Mouse (Mus musculus): ENCODE data around the gene Mfsd2a. TPM values are rescaled to one million over a fixed set of nuclear protein-coding genes. Genes with fewer than 3 reads are reported as not detected.

Mfsd2a gene
- polyA plus RNA-seq, 1 experiment = 0.93 TPM

- Histone ChIP-seq H3K4me1 (ENCODE audit: control insufficient read depth, insufficient read depth, low read length) (no peaks in the 10 kb centered on the region), H3K4me3 (ENCODE audit: low read depth, low read length) (no peak overlapping the region), H3K36me3 (ENCODE audit: control insufficient read depth, insufficient read depth, low read length, poor library complexity, severe bottlenecking) (no peaks in the 10 kb centered on the region), H3K27ac (ENCODE audit: insufficient read depth, low read length) (no peak overlapping the region), H3K27me3 (ENCODE audit: control insufficient read depth, insufficient read depth, low read length, poor library complexity, severe bottlenecking) (no peaks in the 10 kb centered on the region), H3K9ac (ENCODE audit: low read depth, poor library complexity, severe bottlenecking) (no peak overlapping the region), H3K9me3 (replicated peaks; ENCODE audit: control insufficient read depth, insufficient read depth, low read length, poor library complexity, severe bottlenecking) (no peaks in the 10 kb centered on the region)
- TF ChIP-seq POLR2A (IDR thresholded peaks at IDR 0.05; ENCODE audit: insufficient read depth, low read length) (no peak), CTCF (IDR thresholded peaks at IDR 0.05; ENCODE audit: low read depth, low read length) (no peak), EP300 (IDR thresholded peaks at IDR 0.05; ENCODE audit: insufficient read depth, low read depth, low read length) (no peak)
Measured at GRCm38 (mm10) chr4:122939048-122939796, 21.8 kb downstream of the Mfsd2a start.

DNA sequence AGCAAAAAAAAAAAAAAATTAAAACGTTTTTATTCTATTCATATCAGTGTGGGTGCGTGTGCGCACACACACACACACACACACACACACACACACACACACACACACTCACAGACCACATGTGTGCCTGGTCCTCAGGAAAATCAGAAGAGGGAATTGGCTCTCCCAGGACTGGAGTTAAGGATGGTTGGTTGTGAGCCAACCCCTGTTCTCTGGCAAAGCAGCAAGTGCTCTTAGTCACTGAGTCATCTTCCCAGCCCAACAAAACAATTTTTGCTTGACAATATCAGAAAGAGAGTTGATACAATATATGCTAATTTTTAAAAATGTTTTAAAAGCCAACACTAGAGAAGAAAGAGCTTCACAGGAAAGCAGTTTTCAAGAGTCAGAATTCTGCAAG, 23.5 kb downstream of the Mfsd2a start:
- Histone ChIP-seq H3K9me3 (replicated peaks; ENCODE audit: control insufficient read depth, insufficient read depth, low read length, poor library complexity, severe bottlenecking) (no peaks in the 10 kb centered on the region), H3K36me3 (ENCODE audit: control insufficient read depth, insufficient read depth, low read length, poor library complexity, severe bottlenecking) (no peaks in the 10 kb centered on the region), H3K9ac (ENCODE audit: low read depth, poor library complexity, severe bottlenecking) (no peak overlapping the region), H3K27me3 (ENCODE audit: control insufficient read depth, insufficient read depth, low read length, poor library complexity, severe bottlenecking) (no peaks in the 10 kb centered on the region), H3K4me1 (ENCODE audit: control insufficient read depth, insufficient read depth, low read length) (no peaks in the 10 kb centered on the region), H3K27ac (ENCODE audit: insufficient read depth, low read length) (no peak overlapping the region), H3K4me3 (ENCODE audit: low read depth, low read length) (no peak overlapping the region)
- TF ChIP-seq EP300 (IDR thresholded peaks at IDR 0.05; ENCODE audit: insufficient read depth, low read depth, low read length) (no peak), CTCF (IDR thresholded peaks at IDR 0.05; ENCODE audit: low read depth, low read length) (no peak), POLR2A (IDR thresholded peaks at IDR 0.05; ENCODE audit: insufficient read depth, low read length) (no peak)

DNA sequence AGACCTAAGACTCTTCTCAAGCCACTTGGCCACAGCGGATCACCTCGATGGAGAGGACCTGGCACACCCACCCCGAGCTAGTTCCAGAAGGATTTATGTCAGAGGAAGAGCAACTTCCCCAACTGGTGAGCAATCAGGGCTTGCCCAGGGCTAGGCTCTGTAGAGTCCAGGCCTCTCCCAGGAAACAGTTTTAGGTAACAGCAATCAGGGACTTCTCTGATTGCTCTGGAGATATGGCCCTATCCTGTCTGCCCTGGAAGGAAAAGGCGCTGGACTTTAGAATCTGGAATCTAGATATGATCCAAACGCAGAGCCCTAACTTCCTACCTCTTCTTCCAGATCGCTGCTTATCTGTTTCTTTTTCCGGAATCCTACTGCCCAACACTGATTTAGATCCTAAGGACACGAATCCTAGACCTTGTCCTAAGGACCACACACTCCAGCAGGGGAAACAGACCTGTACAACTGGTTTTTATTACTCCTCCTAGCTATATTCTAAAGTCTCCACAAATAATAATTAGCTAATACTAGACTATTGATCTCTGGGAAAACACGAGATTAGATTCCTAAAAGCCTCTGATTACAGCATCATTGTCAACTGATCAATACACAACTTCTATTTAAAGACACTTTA, 25.4 kb downstream of the Mfsd2a start:
- Histone ChIP-seq H3K4me3 (ENCODE audit: low read depth, low read length) (no peak overlapping the region), H3K36me3 (ENCODE audit: control insufficient read depth, insufficient read depth, low read length, poor library complexity, severe bottlenecking) (no peaks in the 10 kb centered on the region), H3K27me3 (ENCODE audit: control insufficient read depth, insufficient read depth, low read length, poor library complexity, severe bottlenecking) (no peaks in the 10 kb centered on the region), H3K4me1 (ENCODE audit: control insufficient read depth, insufficient read depth, low read length) (no peaks in the 10 kb centered on the region), H3K9me3 (replicated peaks; ENCODE audit: control insufficient read depth, insufficient read depth, low read length, poor library complexity, severe bottlenecking) (no peaks in the 10 kb centered on the region), H3K27ac (ENCODE audit: insufficient read depth, low read length) (no peak overlapping the region), H3K9ac (ENCODE audit: low read depth, poor library complexity, severe bottlenecking) (no peak overlapping the region)
- TF ChIP-seq EP300 (IDR thresholded peaks at IDR 0.05; ENCODE audit: insufficient read depth, low read depth, low read length) (no peak), POLR2A (IDR thresholded peaks at IDR 0.05; ENCODE audit: insufficient read depth, low read length) (no peak)

DNA sequence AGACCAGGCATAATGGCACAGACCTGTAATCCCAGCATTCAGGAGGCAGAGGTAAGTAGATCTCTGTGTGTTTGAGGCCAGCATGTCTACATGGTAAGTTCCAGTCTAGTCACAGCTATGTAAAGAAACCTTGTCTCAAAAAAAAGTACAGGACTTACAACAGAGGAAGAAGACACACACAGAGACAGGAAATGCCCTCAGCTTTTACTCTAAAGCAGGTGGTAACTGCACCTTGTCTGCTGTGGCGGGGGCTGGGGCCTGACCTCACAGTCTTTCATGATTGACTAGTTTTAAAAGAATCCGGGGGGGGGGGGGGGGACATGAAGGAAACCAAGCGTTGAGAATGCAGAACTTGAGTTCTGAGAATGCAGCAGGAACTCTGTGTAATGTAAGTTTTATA, 27.1 kb downstream of the Mfsd2a start:
- Histone ChIP-seq H3K9me3 (replicated peaks; ENCODE audit: control insufficient read depth, insufficient read depth, low read length, poor library complexity, severe bottlenecking) (no peaks in the 10 kb centered on the region), H3K4me1 (ENCODE audit: control insufficient read depth, insufficient read depth, low read length) (no peaks in the 10 kb centered on the region), H3K27ac (ENCODE audit: insufficient read depth, low read length) (no peak overlapping the region), H3K4me3 (ENCODE audit: low read depth, low read length) (no peak overlapping the region), H3K27me3 (ENCODE audit: control insufficient read depth, insufficient read depth, low read length, poor library complexity, severe bottlenecking) (no peaks in the 10 kb centered on the region), H3K9ac (ENCODE audit: low read depth, poor library complexity, severe bottlenecking) (no peak overlapping the region), H3K36me3 (ENCODE audit: control insufficient read depth, insufficient read depth, low read length, poor library complexity, severe bottlenecking) (no peaks in the 10 kb centered on the region)
- TF ChIP-seq POLR2A (IDR thresholded peaks at IDR 0.05; ENCODE audit: insufficient read depth, low read length) = no peak
- no peak for TF ChIP-seq CTCF (IDR thresholded peaks at IDR 0.05; ENCODE audit: low read depth, low read length)
- no peak for TF ChIP-seq EP300 (IDR thresholded peaks at IDR 0.05; ENCODE audit: insufficient read depth, low read depth, low read length)

- no peaks in the 10 kb centered on the region for H3K36me3 ChIP-seq (ENCODE audit: control insufficient read depth, insufficient read depth, low read length, poor library complexity, severe bottlenecking)
- no peaks in the 10 kb centered on the region for H3K9me3 ChIP-seq (replicated peaks; ENCODE audit: control insufficient read depth, insufficient read depth, low read length, poor library complexity, severe bottlenecking)
- H3K9ac ChIP-seq (ENCODE audit: low read depth, poor library complexity, severe bottlenecking) = no peak overlapping the region
- TF ChIP-seq EP300 (IDR thresholded peaks at IDR 0.05; ENCODE audit: insufficient read depth, low read depth, low read length) (no peak), CTCF (IDR thresholded peaks at IDR 0.05; ENCODE audit: low read depth, low read length) (no peak), POLR2A (IDR thresholded peaks at IDR 0.05; ENCODE audit: insufficient read depth, low read length) (no peak)
- H3K4me3 ChIP-seq (ENCODE audit: low read depth, low read length) = no peak overlapping the region
- no peak overlapping the region for H3K27ac ChIP-seq (ENCODE audit: insufficient read depth, low read length)
- H3K27me3 ChIP-seq (ENCODE audit: control insufficient read depth, insufficient read depth, low read length, poor library complexity, severe bottlenecking) = no peaks in the 10 kb centered on the region
- no peaks in the 10 kb centered on the region for H3K4me1 ChIP-seq (ENCODE audit: control insufficient read depth, insufficient read depth, low read length)
Measured at GRCm38 (mm10) chr4:122933051-122933591, 27.9 kb downstream of the Mfsd2a start.

Data from ES-Bruce4 (cell line).